Mouse (Mus musculus) Patski (cell line): ENCODE data around the gene Arid5b. TPM values are rescaled to one million over a fixed set of nuclear protein-coding genes. Genes with fewer than 3 reads are reported as not detected.

ENCODE experiments used
- ATAC-seq: fragments of 100-300 bp; one replicate; pipeline ENCODE4 v1.8.0; 2021
- CTCF ChIA-PET: fragments of 350-600 bp; sonication (Branson Sonifier 250); formaldehyde crosslinking; loops from one replicate; lab custom pipeline; 2022; ENCODE audit warnings: inconsistent platforms; lab: Charles Lee
- POLR2A ChIA-PET: fragments of 350-600 bp; sonication (Branson Sonifier 250); formaldehyde crosslinking; loops from one replicate; lab custom pipeline; 2022; ENCODE audit warnings: antibody characterized with exemption, inconsistent platforms; lab: Charles Lee
- DNase-seq: peaks from one replicate; pipeline ENCODE4 v3.0.0-alpha.2; 2011; ENCODE audit warnings: low read depth, low spot score
- H3K27me3 ChIP-seq: fragments of 371-371 bp; one replicate; pipeline ENCODE4 v1.5.1; 2021
- CTCF ChIP-seq: fragments of 100-300 bp; IDR thresholded peaks from one replicate; pipeline ENCODE4 v1.5.1; 2021
- in situ Hi-C: fragments of 300-500 bp; cut with MboI; formaldehyde crosslinking; loops from 3 replicates; pipeline ENCODE4 v1.11.1; 2018; ENCODE audit warnings: low pct_unique_long_range_greater_than_20kb, mixed read lengths
- polyA plus RNA-seq: library from polyadenylated mRNA; unstranded; gene quantifications from one replicate; pipeline ENCODE4 v1.2.3, GENCODE M21; 2021

Arid5b gene
- polyA plus RNA-seq, 1 experiment from 2014 or later = 70.3 TPM

DNA sequence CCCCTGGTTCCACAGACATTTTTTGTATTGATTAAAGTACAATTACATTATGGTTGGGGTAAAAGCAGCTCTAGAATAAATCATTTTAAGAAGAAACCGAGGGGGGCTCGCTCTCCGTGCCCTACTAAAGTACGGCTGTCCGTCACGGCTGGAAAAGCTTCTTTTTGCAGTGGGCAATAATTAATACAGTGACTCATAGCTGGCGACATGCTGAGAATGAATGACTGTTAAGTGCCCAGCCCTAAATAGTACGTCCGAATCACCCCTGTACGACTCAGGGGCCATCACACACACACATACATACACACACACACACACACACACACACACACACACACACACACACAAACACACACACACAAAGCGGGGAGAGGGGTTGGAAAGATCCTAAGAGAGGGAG is 75.2 kb downstream of the Arid5b start:
- TF ChIP-seq CTCF = no peak
- ChIA-PET CTCF (interaction anchor here (0.8 to 1.8 kb wide), 3 partner anchors 9 to 68 kb away, joined by 3 to 4 read pairs (median 3); no protein-coding TSS in a partner anchor), POLR2A (interaction anchor here (0.6 to 0.9 kb wide), 3 partner anchors 15 to 52 kb away, joined by 3 read pairs; no protein-coding TSS in a partner anchor)
- peak; percentile 84 for ATAC-seq
- peak; percentile 47 for DNase-seq
- H3K27me3 ChIP-seq = no peaks in the 10 kb centered on the region
- in situ Hi-C loops = no loop called here

DNA sequence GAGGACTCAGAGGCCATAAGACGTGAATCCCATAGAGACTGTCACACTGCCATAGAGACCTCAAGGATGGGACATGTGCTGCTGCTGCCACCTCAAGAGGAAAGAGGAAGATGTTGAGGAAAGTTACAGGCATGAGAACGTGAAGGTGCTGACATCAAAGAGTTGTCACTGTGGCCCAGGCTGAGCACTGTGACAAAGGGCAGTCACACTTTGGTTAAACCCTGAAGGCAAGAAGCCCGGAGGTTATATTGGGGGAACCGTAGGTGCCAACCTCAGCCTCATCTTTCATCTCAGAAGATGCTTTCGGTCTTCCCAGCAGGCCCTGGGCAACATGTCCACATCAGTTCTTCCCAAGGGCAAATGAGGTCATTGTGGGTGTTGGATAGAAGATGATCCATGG is 79.1 kb downstream of the Arid5b start:
- in situ Hi-C loops = no loop called here

DNA sequence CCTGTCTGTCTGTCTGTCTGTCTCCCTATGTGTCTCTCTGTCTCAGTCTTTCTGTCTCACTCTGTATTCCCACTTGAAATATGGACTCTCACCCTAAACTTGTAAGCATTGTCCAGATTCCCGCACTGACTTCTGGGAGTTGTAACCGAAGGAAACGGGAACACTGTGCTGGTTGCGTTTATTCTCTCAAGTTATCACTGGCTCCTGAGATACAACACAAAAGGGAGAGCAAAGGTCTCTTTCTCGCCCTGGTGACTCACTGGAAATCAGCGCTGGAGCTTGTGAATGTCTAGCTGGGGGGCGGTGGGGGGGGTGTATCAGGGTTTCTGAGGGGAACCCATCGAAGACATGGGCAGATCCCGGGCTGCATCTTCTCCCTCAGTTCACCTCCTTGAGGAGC is 82.2 kb downstream of the Arid5b start:
- no peak for DNase-seq
- ChIA-PET CTCF (no interaction called here), POLR2A (no interaction called here)
- in situ Hi-C loops = no loop called here
- H3K27me3 ChIP-seq = no peaks in the 10 kb centered on the region
- ATAC-seq = no peak
- no peak for TF ChIP-seq CTCF

More for the DNA sequence above, 79.1 kb downstream of the Arid5b start:
- no peak for DNase-seq
- ChIA-PET CTCF (interaction anchor here (0.9 kb wide), 1 partner anchor 10 kb away, joined by 3 read pairs; no protein-coding TSS in a partner anchor), POLR2A (no interaction called here)
- ATAC-seq = no peak
- TF ChIP-seq CTCF = no peak
- H3K27me3 ChIP-seq = no peaks in the 10 kb centered on the region

DNA sequence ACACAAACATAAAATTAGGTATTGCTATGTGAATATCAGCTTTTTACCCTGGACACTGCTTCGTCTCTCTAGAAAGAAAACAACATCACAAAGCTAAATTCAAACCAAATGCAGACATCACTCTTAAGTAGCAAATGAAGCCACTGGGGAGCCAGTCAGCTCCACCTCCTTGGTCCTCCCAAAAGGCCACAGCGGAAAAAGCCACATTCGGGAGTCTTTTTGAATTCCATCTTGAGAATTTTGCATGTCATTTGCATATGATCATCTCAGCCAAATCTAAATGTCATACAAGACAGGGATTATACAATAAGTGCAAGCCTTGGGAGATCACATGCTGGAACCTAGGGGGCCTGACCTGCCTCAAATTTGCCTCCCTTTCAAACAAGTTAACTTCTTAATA is 85.0 kb downstream of the Arid5b start:
- CTCF ChIA-PET = interaction anchor here (0.7 to 1.4 kb wide), 2 partner anchors 15 to 26 kb away, joined by 3 read pairs; no protein-coding TSS in a partner anchor
- H3K27me3 ChIP-seq = no peaks in the 10 kb centered on the region
- DNase-seq (no peak), ATAC-seq (no peak)
- TF ChIP-seq CTCF = no peak
- in situ Hi-C loops = no loop called here
- POLR2A ChIA-PET = no interaction called here

DNA sequence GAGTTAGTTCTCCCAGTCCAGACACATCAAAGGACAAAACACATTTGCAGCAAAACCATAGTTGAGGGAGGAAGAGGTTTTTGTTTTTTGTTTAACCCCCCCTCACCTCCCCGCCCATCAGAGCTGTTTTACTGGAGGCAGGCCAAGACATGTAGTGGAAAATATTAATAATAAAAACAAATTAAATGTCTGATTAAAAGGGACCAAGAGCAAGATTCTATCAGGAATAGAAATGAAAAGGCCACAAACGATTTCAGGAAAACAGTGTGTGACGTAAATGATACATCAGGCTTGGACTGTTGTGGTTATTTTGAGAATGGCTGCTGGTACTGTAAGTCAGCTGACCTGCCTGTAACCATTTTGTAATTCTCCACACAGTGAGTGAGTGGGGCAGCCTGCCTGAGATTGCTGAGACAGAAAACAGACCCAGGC is 85.7 kb downstream of the Arid5b start:
- ATAC-seq = peak; percentile 47
- TF ChIP-seq CTCF = no peak
- ChIA-PET CTCF (interaction anchor here (0.7 to 1.4 kb wide), 2 partner anchors 16 to 25 kb away, joined by 3 read pairs; no protein-coding TSS in a partner anchor), POLR2A (interaction anchor here (0.5 to 1.0 kb wide), 2 partner anchors 56 to 82 kb away, joined by 3 read pairs; no protein-coding TSS in a partner anchor)
- in situ Hi-C loops = no loop called here
- no peak for DNase-seq
- H3K27me3 ChIP-seq = no peaks in the 10 kb centered on the region

DNA sequence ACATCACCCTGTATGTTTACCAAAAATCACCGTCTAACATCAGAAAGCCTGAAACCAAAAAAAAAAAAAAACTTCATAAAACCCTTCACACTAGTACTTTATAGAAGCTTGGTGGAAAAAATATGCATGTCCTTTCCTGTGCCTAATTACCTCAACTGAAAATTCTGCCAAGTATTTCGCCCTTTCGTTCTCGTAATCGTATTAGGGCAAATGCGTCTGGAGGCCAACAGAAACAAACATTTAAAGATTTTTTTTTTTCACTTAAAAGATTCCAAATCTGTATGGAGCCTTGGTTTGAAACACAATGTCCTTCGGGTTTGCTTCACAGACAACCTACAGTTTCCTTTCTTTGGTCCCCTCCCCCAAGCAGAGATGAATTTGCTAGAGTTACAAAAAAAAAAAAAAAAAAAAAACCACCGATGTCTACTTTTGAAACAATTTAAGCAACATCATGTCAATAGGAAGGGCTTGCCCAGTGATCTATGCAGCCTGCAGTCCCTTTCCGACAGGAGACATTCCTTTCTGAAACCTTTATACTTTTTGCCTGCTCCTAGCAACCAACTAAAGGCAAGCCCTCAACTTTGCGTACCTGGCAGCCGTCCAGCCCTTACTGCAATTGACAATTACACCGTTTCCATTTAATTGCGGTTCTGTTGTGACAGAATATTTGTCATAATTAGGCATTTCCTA is 86.7 kb downstream of the Arid5b start:
- no peaks in the 10 kb centered on the region for H3K27me3 ChIP-seq
- ChIA-PET CTCF (no interaction called here), POLR2A (interaction anchor here (0.6 kb wide), 1 partner anchor 88 kb away, joined by 3 read pairs; no protein-coding TSS in a partner anchor)
- in situ Hi-C loops = no loop called here
- ATAC-seq = no peak
- no peak for TF ChIP-seq CTCF
- no peak for DNase-seq

DNA sequence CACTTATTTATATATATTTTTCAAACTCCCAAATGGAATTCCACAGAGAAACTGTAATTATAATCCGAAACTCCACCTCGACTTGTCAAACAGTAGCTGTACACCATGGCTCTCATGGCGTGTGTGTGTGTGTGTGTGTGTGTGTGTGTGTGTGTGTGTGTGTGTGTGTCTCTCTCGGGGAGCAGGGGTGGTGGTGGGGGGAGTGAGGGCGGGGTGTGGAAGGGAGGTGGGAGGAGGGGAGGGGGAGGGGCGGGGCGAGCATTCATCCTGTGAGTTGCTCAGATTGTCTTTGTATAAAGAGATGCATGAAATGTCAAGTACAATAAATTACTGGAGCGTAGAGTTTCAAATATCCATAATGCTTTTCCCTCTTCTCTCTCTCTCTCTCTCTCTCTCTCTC is 87.4 kb downstream of the Arid5b start:
- DNase-seq = no peak
- in situ Hi-C loops = no loop called here
- H3K27me3 ChIP-seq = no peaks in the 10 kb centered on the region
- ATAC-seq = no peak
- ChIA-PET POLR2A (no interaction called here), CTCF (no interaction called here)
- TF ChIP-seq CTCF = no peak

DNA sequence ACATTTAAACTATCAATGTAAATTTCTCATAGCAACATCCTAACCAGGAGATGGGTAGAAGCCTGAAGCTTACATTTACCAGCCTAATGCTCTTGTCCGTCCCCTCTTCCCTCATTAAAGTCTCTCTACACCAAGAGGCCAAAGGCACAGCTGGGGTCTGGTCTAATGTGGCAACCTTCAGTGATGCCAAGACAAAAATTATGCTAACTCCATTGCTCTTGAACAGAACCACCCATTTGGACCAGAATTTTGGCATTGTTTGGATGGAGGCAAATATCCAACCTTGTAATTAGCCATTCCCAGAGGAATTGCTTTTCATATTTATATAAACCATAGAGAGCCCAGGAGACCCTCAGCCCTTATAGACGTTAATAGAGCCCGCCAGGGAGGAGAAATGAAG is 88.7 kb downstream of the Arid5b start:
- POLR2A ChIA-PET = interaction anchor here (1.4 kb wide), 1 partner anchor 11 kb away, joined by 3 read pairs; no protein-coding TSS in a partner anchor
- ATAC-seq = no peak
- in situ Hi-C loops = no loop called here
- no peak for DNase-seq
- CTCF ChIA-PET = interaction anchor here (1.0 kb wide), 1 partner anchor 13 kb away, joined by 3 read pairs; no protein-coding TSS in a partner anchor
- TF ChIP-seq CTCF = no peak
- H3K27me3 ChIP-seq = no peaks in the 10 kb centered on the region

DNA sequence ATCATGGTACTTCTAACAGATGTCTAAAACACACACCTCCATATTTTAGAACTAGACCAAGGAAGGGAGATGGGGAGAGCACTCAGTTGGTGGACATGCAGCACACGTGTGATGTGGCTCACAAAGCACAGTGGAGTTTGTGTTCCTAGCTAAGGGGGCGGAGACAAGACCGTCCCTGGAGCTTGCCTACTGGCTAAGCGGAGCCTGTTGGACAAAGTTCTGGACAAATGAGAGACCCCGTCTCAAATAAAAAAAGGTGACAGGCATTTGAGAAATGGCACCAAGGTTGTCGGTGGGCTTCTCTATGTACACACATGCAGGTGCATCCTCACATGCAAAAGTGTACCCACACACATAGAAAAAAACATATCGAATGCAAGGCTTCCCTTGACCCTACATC is 95.4 kb downstream of the Arid5b start:
- H3K27me3 ChIP-seq = no peaks in the 10 kb centered on the region
- DNase-seq (no peak), ATAC-seq (no peak)
- no peak for TF ChIP-seq CTCF
- ChIA-PET CTCF (interaction anchor here (1.1 kb wide), 1 partner anchor 9 kb away, joined by 3 read pairs; no protein-coding TSS in a partner anchor), POLR2A (interaction anchor here (0.6 kb wide), 1 partner anchor 109 kb away, joined by 4 read pairs; no protein-coding TSS in a partner anchor)
- in situ Hi-C loops = no loop called here

DNA sequence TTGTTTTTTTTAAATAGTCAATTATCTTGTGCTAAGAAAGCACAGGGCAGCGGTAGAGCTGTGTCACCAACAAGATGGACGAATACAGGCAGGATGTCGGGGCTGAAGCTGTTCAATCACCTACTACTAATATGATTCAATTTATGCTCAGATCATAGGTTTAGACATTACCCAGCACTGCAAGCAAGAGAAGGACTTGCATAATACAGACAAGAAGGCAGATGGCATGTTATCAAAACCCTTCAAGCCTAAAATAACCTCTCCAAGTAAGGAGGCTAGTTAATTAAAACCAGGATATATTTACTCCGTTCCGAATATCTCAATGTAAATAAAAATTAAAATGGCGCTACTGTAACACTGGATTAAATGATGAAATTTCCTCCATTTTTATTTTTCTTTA is 96.3 kb downstream of the Arid5b start:
- TF ChIP-seq CTCF = no peak
- no peak for DNase-seq
- POLR2A ChIA-PET = interaction anchor here (0.7 kb wide), 1 partner anchor 63 kb away, joined by 3 read pairs; no protein-coding TSS in a partner anchor
- H3K27me3 ChIP-seq = no peaks in the 10 kb centered on the region
- in situ Hi-C loops = no loop called here
- CTCF ChIA-PET = interaction anchor here (1.1 kb wide), 1 partner anchor 9 kb away, joined by 3 read pairs; no protein-coding TSS in a partner anchor
- ATAC-seq = no peak

DNA sequence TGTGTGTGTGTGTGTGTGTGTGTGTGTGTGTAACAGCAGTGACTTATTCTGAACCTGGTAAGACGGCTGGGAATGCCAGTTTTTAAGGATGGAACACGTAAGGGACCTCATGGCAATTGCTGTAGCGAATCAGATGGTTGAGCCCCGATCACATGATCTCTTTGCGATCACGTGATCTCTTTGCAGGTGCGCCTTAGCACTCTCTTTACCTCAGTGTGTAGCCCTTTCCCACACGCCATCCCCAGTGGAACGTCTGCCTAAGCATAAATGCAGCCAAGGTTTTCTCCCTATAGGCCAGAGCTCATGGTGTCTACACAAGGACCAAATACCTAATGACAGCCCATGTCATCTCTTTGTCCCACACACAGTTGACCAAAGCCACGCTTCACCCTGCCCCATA is 97.4 kb downstream of the Arid5b start:
- ChIA-PET POLR2A (interaction anchor here (0.9 kb wide), 1 partner anchor 12 kb away, joined by 3 read pairs; no protein-coding TSS in a partner anchor), CTCF (no interaction called here)
- in situ Hi-C loops = no loop called here

More for the DNA sequence above, 97.4 kb downstream of the Arid5b start:
- DNase-seq (no peak), ATAC-seq (no peak)
- TF ChIP-seq CTCF = no peak
- H3K27me3 ChIP-seq = no peaks in the 10 kb centered on the region
